Mouse (Mus musculus) intestine, embryonic 14.5 days (tissue): Measurements from ENCODE around the gene Surf1. TPM values are rescaled to one million over a fixed set of nuclear protein-coding genes. Genes with fewer than 3 reads are reported as not detected.

Source experiments
- ATAC-seq: fragments of 200-750 bp; cut with Nextera tagmentation; replicated peaks from 2 replicates; pipeline ENCODE4 v1.8.0; 2017; ENCODE audit warnings: low read depth, moderate number of reproducible peaks, moderate TSS enrichment, moderate library complexity; ENCODE audit not compliant: low FRiP score, low TSS enrichment
- DNase-seq: peaks from one replicate; pipeline ENCODE4 v3.0.0-alpha.2; 2018; ENCODE audit warnings: low spot score
- H3K27ac ChIP-seq: fragments of 300-500 bp; sonication (generic); 2 replicates; pipeline ENCODE4 v1.5.1; 2014; ENCODE audit warnings: low read depth, mild to moderate bottlenecking, control low read depth
- H3K27me3 ChIP-seq: fragments of 300-500 bp; sonication (generic); replicated peaks from 2 replicates; pipeline ENCODE4 v1.6.1; 2014; ENCODE audit warnings: low read length, control low read depth; ENCODE audit not compliant: control insufficient read depth, insufficient read depth
- H3K36me3 ChIP-seq: fragments of 300-500 bp; sonication (generic); 2 replicates; pipeline ENCODE4 v1.6.1; 2014; ENCODE audit warnings: low read length, control low read depth; ENCODE audit not compliant: control insufficient read depth, insufficient read depth
- H3K4me1 ChIP-seq: fragments of 300-500 bp; sonication (generic); replicated peaks from 2 replicates; pipeline ENCODE4 v1.6.1; 2014; ENCODE audit warnings: low read length, control low read depth, mixed read lengths; ENCODE audit not compliant: control insufficient read depth, insufficient read depth
- H3K4me2 ChIP-seq: fragments of 300-500 bp; sonication (generic); 2 replicates; pipeline ENCODE4 v1.6.1; 2014; ENCODE audit warnings: low read length
- H3K4me3 ChIP-seq: fragments of 300-500 bp; sonication (generic); 2 replicates; pipeline ENCODE4 v1.5.1; 2014; ENCODE audit warnings: low read depth, low read length, control low read depth, mixed read lengths
- H3K9ac ChIP-seq: fragments of 300-500 bp; sonication (generic); 2 replicates; pipeline ENCODE4 v1.6.1; 2014; ENCODE audit warnings: mild to moderate bottlenecking, low read length
- H3K9me3 ChIP-seq: fragments of 300-500 bp; sonication (generic); 2 replicates; pipeline ENCODE4 v1.6.1; 2016; ENCODE audit warnings: low read length, control low read depth; ENCODE audit not compliant: control insufficient read depth
- whole genome bisulfite sequencing: fragments of 180-500 bp; shearing (Covaris S2); extraction: QIAGEN DNeasy Blood & Tissue Kit; methylation state at CpG from one replicate; pipeline ENCODE4 v1.1.7; 2014; 5-methylcytosine and 5-hydroxymethylcytosine counted together
- polyA plus RNA-seq: library from polyadenylated mRNA; unstranded; fragments of >200 nt; fragmentation: Nextera tagmentation; extraction: Ambion mirVana; gene quantifications from 2 replicates; pipeline ENCODE4 v1.2.1, GENCODE M21; 2014

Surf1 gene
- 53.3 and 57.0 TPM in 2 replicates for polyA plus RNA-seq

GRCm38 (mm10) chr2:26915927-26916728 lies at the start of gene Surf1, which contains the start of gene Surf2:
Gene Surf1, minus strand, starts transcription at chr2:26916530.
Gene Surf2, plus strand, starts transcription at chr2:26916367.
- H3K9me3 ChIP-seq: no peaks in the 10 kb centered on the region
- WGBS: under 1% methylated on average over 47 of the region's 47 CpGs
- peak within 1 kb of the TSS; percentile 67 for H3K27ac ChIP-seq
- peak within 1 kb of the TSS; percentile 74 for H3K4me3 ChIP-seq
- H3K36me3 ChIP-seq: peaks cover 62% of the 10 kb centered on the region
- peaks cover 27% of the 10 kb centered on the region for H3K4me1 ChIP-seq
- H3K9ac ChIP-seq: peak within 1 kb of the TSS; percentile 61
- H3K4me2 ChIP-seq: peak within 1 kb of the TSS; percentile 89
- ATAC-seq (peak; percentile 77), DNase-seq (peak; percentile 84)
- no peaks in the 10 kb centered on the region for H3K27me3 ChIP-seq

- Histone ChIP-seq H3K27me3 (no peaks in the 10 kb centered on the region), H3K36me3 (peaks cover 22% of the 10 kb centered on the region), H3K27ac (peak overlapping the region; percentile 99), H3K4me1 (peaks cover 13% of the 10 kb centered on the region), H3K9ac (peak overlapping the region; percentile 75), H3K4me3 (peak overlapping the region; percentile 50), H3K9me3 (no peaks in the 10 kb centered on the region), H3K4me2 (peak overlapping the region; percentile 57)
- WGBS: 19% methylated on average over 14 of the region's 14 CpGs
- no peak for ATAC-seq
- no peak for DNase-seq
Measured at GRCm38 (mm10) chr2:26964724-26965370, 48.5 kb upstream of the Surf1 start.

DNA sequence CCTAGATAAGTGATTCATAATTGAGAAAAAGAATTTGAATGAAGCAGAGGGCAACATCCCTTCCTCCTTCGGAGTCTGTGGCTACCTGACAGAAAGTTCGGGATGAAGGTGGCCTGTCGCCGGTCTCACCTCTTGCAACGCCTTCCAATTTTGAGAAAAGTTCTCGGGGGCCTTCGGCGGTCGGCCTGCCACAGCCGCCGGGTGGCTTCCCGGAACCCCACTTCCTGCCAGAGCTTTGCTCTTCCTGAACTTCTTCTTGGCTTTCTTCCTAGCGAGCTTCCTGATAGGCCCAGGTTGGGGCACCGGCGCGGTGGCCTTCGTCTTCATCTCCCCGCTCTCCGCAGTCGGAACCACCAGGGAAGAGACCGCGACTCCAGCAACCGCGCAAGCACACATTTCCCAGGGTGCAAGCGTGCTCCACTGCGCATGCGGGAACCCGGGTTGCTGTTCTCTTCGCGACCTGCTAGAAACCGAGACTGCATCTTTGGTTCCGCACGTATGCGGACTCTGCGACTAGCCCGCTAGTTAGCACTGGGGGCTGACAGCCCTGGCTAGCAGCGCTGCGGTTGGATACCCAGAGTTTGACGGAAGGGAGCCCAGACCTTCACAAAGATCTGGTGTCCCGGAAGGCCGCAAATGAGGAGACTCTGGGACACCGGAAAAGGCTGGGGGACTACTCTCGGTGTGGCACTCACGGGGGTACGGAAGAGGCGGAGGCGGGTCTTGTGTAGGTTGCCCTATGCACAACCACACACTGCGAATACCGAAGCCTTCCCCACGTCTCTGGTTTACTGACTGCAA lies 47.8 kb upstream of the Surf1 start, which contains the start of gene Rexo4:
Gene Rexo4 (minus strand): TSS at position 464 of the 801 bp plus-strand sequence.
- Histone ChIP-seq H3K4me2 (peak within 1 kb of the TSS; percentile 57), H3K27ac (peak within 1 kb of the TSS; percentile 99), H3K9ac (peak within 1 kb of the TSS; percentile 75), H3K27me3 (no peaks in the 10 kb centered on the region), H3K4me1 (peaks cover 13% of the 10 kb centered on the region), H3K9me3 (no peaks in the 10 kb centered on the region), H3K36me3 (peaks cover 27% of the 10 kb centered on the region), H3K4me3 (peak within 1 kb of the TSS; percentile 50)
- WGBS: under 1% methylated on average over 50 of the region's 50 CpGs
- DNase-seq (peak; percentile 94), ATAC-seq (peak; percentile 94)

DNA sequence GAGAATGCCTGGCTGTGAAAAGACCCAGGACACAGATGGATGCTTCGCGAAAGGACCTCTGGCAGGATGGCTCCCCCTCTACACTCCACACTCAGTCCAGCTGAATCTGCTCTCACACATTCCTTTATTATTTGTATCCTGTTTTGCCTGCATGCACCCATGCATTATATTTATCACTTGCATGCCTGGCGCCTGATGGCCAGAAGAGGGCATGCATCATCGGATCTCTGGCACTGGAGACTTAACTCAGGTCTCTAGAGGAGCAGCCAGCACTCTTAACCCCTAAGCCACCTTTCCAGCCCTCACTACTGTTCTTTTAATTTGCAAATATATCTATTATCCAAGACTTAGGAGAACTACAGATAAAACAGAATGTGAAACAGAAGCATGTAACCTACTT lies 44.4 kb upstream of the Surf1 start:
- H3K9ac ChIP-seq: no peak overlapping the region
- no peak overlapping the region for H3K4me2 ChIP-seq
- H3K9me3 ChIP-seq: no peaks in the 10 kb centered on the region
- no peak overlapping the region for H3K27ac ChIP-seq
- 75% methylated on average over 4 of the region's 4 CpGs for WGBS
- ATAC-seq (no peak), DNase-seq (no peak)
- no peak overlapping the region for H3K4me3 ChIP-seq
- peaks cover 59% of the 10 kb centered on the region for H3K36me3 ChIP-seq
- H3K27me3 ChIP-seq: no peaks in the 10 kb centered on the region
- peaks cover 13% of the 10 kb centered on the region for H3K4me1 ChIP-seq

DNA sequence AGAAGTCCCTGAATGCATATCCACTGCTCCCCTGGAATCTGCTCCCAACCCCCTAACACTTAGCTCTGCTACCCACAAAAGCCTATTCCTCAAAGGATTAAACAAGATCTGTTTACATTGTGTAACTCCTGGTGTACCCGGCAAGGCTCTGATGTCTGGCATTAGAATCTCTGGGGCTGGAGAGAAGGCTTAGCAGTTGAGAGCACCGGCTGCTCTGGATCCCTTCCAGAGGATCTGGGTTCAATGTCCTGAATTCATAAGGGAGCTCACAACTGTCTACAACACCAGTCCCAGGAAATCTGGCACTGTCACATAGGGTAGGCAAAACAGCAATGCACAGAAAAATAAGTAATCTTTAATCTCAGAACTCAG lies 41.1 kb upstream of the Surf1 start:
- no peaks in the 10 kb centered on the region for H3K4me1 ChIP-seq
- no peak overlapping the region for H3K4me2 ChIP-seq
- H3K9ac ChIP-seq: no peak overlapping the region
- H3K27me3 ChIP-seq: no peaks in the 10 kb centered on the region
- H3K9me3 ChIP-seq: no peaks in the 10 kb centered on the region
- H3K4me3 ChIP-seq: no peak overlapping the region
- peaks cover 90% of the 10 kb centered on the region for H3K36me3 ChIP-seq
- WGBS: 68% methylated on average over 2 of the region's 2 CpGs
- no peak for ATAC-seq
- no peak overlapping the region for H3K27ac ChIP-seq
- DNase-seq: no peak

- WGBS: 87% methylated on average over 12 of the region's 12 CpGs
- H3K4me2 ChIP-seq: no peak overlapping the region
- ATAC-seq: no peak; the same call in 1 of the 2 replicates
- no peak overlapping the region for H3K4me3 ChIP-seq
- no peak overlapping the region for H3K27ac ChIP-seq
- no peaks in the 10 kb centered on the region for H3K9me3 ChIP-seq
- peaks cover 90% of the 10 kb centered on the region for H3K36me3 ChIP-seq
- H3K9ac ChIP-seq: no peak overlapping the region
- H3K4me1 ChIP-seq: no peaks in the 10 kb centered on the region
- DNase-seq: no peak
- no peaks in the 10 kb centered on the region for H3K27me3 ChIP-seq
Measured at GRCm38 (mm10) chr2:26956811-26957487, 40.6 kb upstream of the Surf1 start.

DNA sequence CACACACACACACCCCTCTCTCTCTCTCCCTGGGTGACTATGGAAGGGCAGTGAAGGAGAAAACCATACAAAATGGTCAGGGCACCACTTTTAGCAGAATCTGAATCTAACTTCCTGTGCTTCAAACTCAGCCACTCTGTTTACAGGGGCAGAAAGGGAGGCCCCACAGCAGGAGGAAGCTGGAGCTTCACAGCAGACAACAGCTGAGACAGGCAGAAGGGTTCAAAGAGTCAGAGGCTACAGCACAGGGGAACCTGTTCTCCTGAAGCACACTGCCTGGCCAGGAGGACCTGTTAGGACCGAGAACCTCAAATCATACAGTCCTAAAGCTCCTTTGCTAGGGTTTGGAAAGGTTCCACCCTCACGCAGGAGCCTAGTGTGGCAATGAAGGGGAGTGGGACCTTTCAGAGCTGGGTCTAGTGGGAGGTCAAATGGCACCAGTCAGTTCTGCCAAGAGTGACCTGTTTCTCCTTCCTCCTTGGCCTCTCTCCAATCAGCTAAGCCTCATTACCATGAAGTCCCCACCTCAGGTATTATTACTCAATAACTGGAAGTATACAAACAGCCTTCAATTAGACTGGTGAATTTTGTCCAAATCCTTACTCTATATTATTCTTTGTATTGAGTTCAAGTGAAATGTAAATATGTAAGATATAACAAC lies 38.5 kb upstream of the Surf1 start:
- Histone ChIP-seq H3K4me3 (no peak overlapping the region), H3K4me1 (no peaks in the 10 kb centered on the region), H3K9me3 (no peaks in the 10 kb centered on the region), H3K9ac (no peak overlapping the region), H3K4me2 (no peak overlapping the region), H3K27me3 (no peaks in the 10 kb centered on the region), H3K36me3 (peaks cover 90% of the 10 kb centered on the region), H3K27ac (no peak overlapping the region)
- no peak for ATAC-seq
- WGBS: 84% methylated on average over 2 of the region's 2 CpGs
- DNase-seq: no peak
